22 mouse cellular contexts compared by ENCODE assay signal in genomic region chr12:101483571-101483970, GRCm38 (mm10).
DNase-seq lines count a peak whose midpoint lies in the region; ATAC-seq and TF ChIP-seq lines count a peak whose summit lies in the region.
"Had no signal": no experiment of that assay in that cellular context is flagged by ENCODE, and none has a peak within 500 bp of the region (broad histone marks: within the 10 kb centered on the region; RNA-seq: fewer than 3 reads in every experiment).

No protein-coding gene starts in this region.

- no peak for TF ChIP-seq CTCF in Patski (IDR thresholded peaks at IDR 0.05)
- no peak for TF ChIP-seq CTCF in gastrocnemius, adult 2 months (IDR thresholded peaks at IDR 0.05)

- DNase-seq in 3134 (ENCODE audit: extremely low read depth, insufficient read length, low spot score) (peak; percentile 13), Patski (ENCODE audit: low read depth, low spot score) (peak; percentile 1)
- DNase-seq in Muller cell, postnatal 12 days (ENCODE audit: inconsistent ontology term) = peak; percentile 73
- DNase-seq in gastrocnemius, adult 2 months = no peak
- DNase-seq in adrenal gland, adult 18-20 months (ENCODE audit: low spot score in 2 of 2) = no peak
- DNase-seq in gastrocnemius, postnatal 14 days = no peak
- DNase-seq: adrenal gland, adult 8-10 months; adrenal gland, postnatal 14 days; adrenal gland, postnatal 36 days; B cell, adult 2 months; cerebellum, adult 11-12 months; cerebellum, adult 2 months; cerebellum, adult 9-10 months; cerebellum, postnatal 10 days; cerebellum, postnatal 25 days had no signal

- no peak overlapping the region for H3K4me3 ChIP-seq in gastrocnemius, adult 2 months
- H3K4me3 ChIP-seq: embryonic facial prominence, embryonic 10.5 days; embryonic facial prominence, embryonic 12.5 days; forebrain, embryonic 10.5 days; forebrain, embryonic 12.5 days had no signal

- POLR2A ChIA-PET in Patski (lab: Charles Lee) = no interaction called here

- CTCF ChIA-PET in Patski (lab: Charles Lee) = no interaction called here

- H3K27me3 ChIP-seq in Patski = no peaks in the 10 kb centered on the region
- H3K27me3 ChIP-seq: embryonic facial prominence, embryonic 12.5 days; forebrain, embryonic 12.5 days had no signal

- intact Hi-C loops in gastrocnemius, adult 2 months (cut with DNase I) = no loop called here
- intact Hi-C loops in gastrocnemius, postnatal 14 days (cut with DNase I; ENCODE audit: low total_unique reads) = no loop called here

- ATAC-seq in Patski = peak; percentile 99
- ATAC-seq: CD4-positive, CD25-positive, alpha-beta regulatory T cell, adult 4 months; forebrain, embryonic 14.5 days; forebrain, embryonic 16.5 days had no signal

- H3K27ac ChIP-seq in gastrocnemius, adult 2 months = no peak overlapping the region
- H3K27ac ChIP-seq: embryonic facial prominence, embryonic 10.5 days; embryonic facial prominence, embryonic 12.5 days; forebrain, embryonic 10.5 days; forebrain, embryonic 12.5 days had no signal

- in situ Hi-C loops in Patski (cut with MboI; ENCODE audit: low pct_unique_long_range_greater_than_20kb) = loop anchor here (5.0 kb wide), 1 partner anchor 216 kb away; no protein-coding TSS in a partner anchor

Comparison
In these comparisons a context has a peak if more than half of its experiments do, and no peak if none do; other contexts are left out.
1. DNase-seq: peak in 3134 (single experiment), Muller cell, postnatal 12 days (single experiment) and Patski (single experiment); none in gastrocnemius, adult 2 months (single experiment), adrenal gland, adult 18-20 months (0 of 2) and gastrocnemius, postnatal 14 days (single experiment).